Mouse (Mus musculus) CH12.LX (cell line): ENCODE measurements at regions not wholly inside any gene's neighbourhood (a gene's known extent, or its start where the extent isn't known, plus 50 kb on each side); places are given as distances from the start of the nearest gene placed in this dataset.

Experiments
- DNase-seq: peaks from one replicate; pipeline ENCODE4 v3.0.0-alpha.2; 2013; ENCODE audit errors: extremely low read depth
- H3K27ac ChIP-seq: 2 replicates; pipeline ENCODE4 v1.5.1; 2012; ENCODE audit warnings: low read depth, mild to moderate bottlenecking, control low read depth, moderate library complexity; ENCODE audit not compliant: insufficient read depth
- H3K27me3 ChIP-seq: replicated peaks from 2 replicates; pipeline ENCODE3; 2012; ENCODE audit warnings: inconsistent platforms
- H3K36me3 ChIP-seq, 2 experiments: replicated peaks in 1 of 2; 2 replicates each; pipeline versions ENCODE3 to v1.6.1; 2012; ENCODE audit warnings: inconsistent platforms in 1 of 2, low read length in 1 of 2, mild to moderate bottlenecking in 1 of 2, mixed read lengths in 1 of 2, moderate library complexity in 1 of 2; ENCODE audit not compliant: control insufficient read depth in 1 of 2, insufficient read depth in 1 of 2
- H3K4me1 ChIP-seq, 2 experiments: 2 replicates each; pipeline ENCODE4 v1.6.1; 2012; ENCODE audit warnings: inconsistent platforms in 1 of 2, moderate library complexity in 1 of 2; ENCODE audit not compliant: insufficient read depth in 2 of 2, control insufficient read depth in 1 of 2
- H3K4me2 ChIP-seq: 2 replicates; pipeline ENCODE4 v1.6.1; 2012; ENCODE audit warnings: low read depth, mild to moderate bottlenecking, control low read depth; ENCODE audit not compliant: poor library complexity, insufficient read depth, severe bottlenecking
- H3K4me3 ChIP-seq, 3 experiments: fragments of 150-350 bp in 1 of 3; sonication (generic) in 1 of 3; replicated peaks in 1 of 3; 2 replicates each; pipeline versions ENCODE3 to v1.5.1; 2011 to 2012; ENCODE audit warnings: low read depth in 2 of 3, low read length in 2 of 3, mild to moderate bottlenecking in 2 of 3, moderate library complexity in 2 of 3, control low read depth in 1 of 3, improper control_type of control experiment in 1 of 3, inconsistent platforms in 1 of 3, mixed read lengths in 1 of 3; ENCODE audit not compliant: poor library complexity in 1 of 3
- H3K79me2 ChIP-seq: replicated peaks from 2 replicates; pipeline ENCODE4 v1.6.1; 2012; ENCODE audit warnings: mild to moderate bottlenecking, moderate library complexity; ENCODE audit not compliant: control insufficient read depth, poor library complexity, insufficient read depth, severe bottlenecking; ENCODE audit errors: extremely low read depth
- H3K9ac ChIP-seq: 2 replicates; pipeline ENCODE4 v1.6.1; 2012; ENCODE audit warnings: low read depth, mild to moderate bottlenecking, control low read depth, moderate library complexity; ENCODE audit not compliant: insufficient read depth
- H3K9me3 ChIP-seq: replicated peaks from 2 replicates; pipeline ENCODE3; 2012; ENCODE audit warnings: low read length, inconsistent platforms, mixed read lengths
- BHLHE40 ChIP-seq: IDR thresholded peaks from 2 replicates; pipeline ENCODE4 v1.6.1; 2011; ENCODE audit warnings: mild to moderate bottlenecking, low read depth, low read length, improper control_type of control experiment
- CTCF ChIP-seq, 2 experiments: IDR thresholded peaks in 1 of 2; conservative IDR thresholded peaks in 1 of 2; 2 replicates each; pipeline ENCODE4 v1.5.1; 2011 to 2012; ENCODE audit warnings: low read depth in 2 of 2, low read length in 2 of 2, improper control_type of control experiment in 1 of 2, inconsistent platforms in 1 of 2, mild to moderate bottlenecking in 1 of 2, moderate library complexity in 1 of 2
- E2F4 ChIP-seq: IDR thresholded peaks from 2 replicates; pipeline ENCODE4 v1.6.1; 2011; ENCODE audit warnings: low read depth, low read length, improper control_type of control experiment; ENCODE audit not compliant: insufficient replicate concordance
- ETS1 ChIP-seq: conservative IDR thresholded peaks from 2 replicates; pipeline ENCODE4 v1.6.1; 2012; ENCODE audit warnings: low read depth, mild to moderate bottlenecking, inconsistent platforms, low read length, improper control_type of control experiment, moderate library complexity
- HCFC1 ChIP-seq: IDR thresholded peaks from 2 replicates; pipeline ENCODE4 v1.6.1; 2012; ENCODE audit warnings: low read depth, mild to moderate bottlenecking, inconsistent platforms, low read length, improper control_type of control experiment
- JUN ChIP-seq: IDR thresholded peaks from 2 replicates; pipeline ENCODE4 v1.6.1; 2011; ENCODE audit warnings: low read depth, mild to moderate bottlenecking, low read length, improper control_type of control experiment, moderate library complexity; ENCODE audit not compliant: insufficient read depth
- JUND ChIP-seq: conservative IDR thresholded peaks from 2 replicates; pipeline ENCODE4 v1.6.1; 2011; ENCODE audit warnings: low read depth, low read length, improper control_type of control experiment
- KAT2A ChIP-seq: IDR thresholded peaks from 2 replicates; pipeline ENCODE4 v1.6.1; 2012; ENCODE audit warnings: low read length, improper control_type of control experiment, inconsistent platforms; ENCODE audit not compliant: insufficient replicate concordance
- MAFK ChIP-seq: IDR thresholded peaks from 2 replicates; pipeline ENCODE4 v1.6.1; 2011; ENCODE audit warnings: low read length, improper control_type of control experiment; ENCODE audit not compliant: insufficient replicate concordance
- MAZ ChIP-seq: IDR thresholded peaks from 2 replicates; pipeline ENCODE4 v1.6.1; 2012; ENCODE audit warnings: low read depth, mild to moderate bottlenecking, inconsistent platforms, low read length, improper control_type of control experiment, moderate library complexity
- NELFE ChIP-seq: IDR thresholded peaks from 2 replicates; pipeline ENCODE4 v1.6.1; 2011; ENCODE audit warnings: low read depth, low read length, improper control_type of control experiment
- PAX5 ChIP-seq: IDR thresholded peaks from 2 replicates; pipeline ENCODE4 v1.6.1; 2012; ENCODE audit warnings: low read length, inconsistent platforms, mixed read lengths
- POLR2A ChIP-seq: IDR thresholded peaks from 2 replicates; pipeline ENCODE4 v1.6.1; 2011; ENCODE audit warnings: low read depth, mild to moderate bottlenecking, improper control_type of control experiment, low read length
- RAD21 ChIP-seq: IDR thresholded peaks from 2 replicates; pipeline ENCODE4 v1.6.1; 2011; ENCODE audit warnings: low read depth, mild to moderate bottlenecking, low read length, improper control_type of control experiment, moderate library complexity
- RCOR1 ChIP-seq: conservative IDR thresholded peaks from 2 replicates; pipeline ENCODE4 v1.6.1; 2012; ENCODE audit warnings: low read depth, mild to moderate bottlenecking, inconsistent platforms, low read length, improper control_type of control experiment
- SIN3A ChIP-seq: IDR thresholded peaks from 2 replicates; pipeline ENCODE4 v1.6.1; 2012; ENCODE audit warnings: low read length, improper control_type of control experiment, inconsistent platforms
- SMC3 ChIP-seq: IDR thresholded peaks from 2 replicates; pipeline ENCODE4 v1.6.1; 2011; ENCODE audit warnings: low read depth, low read length, improper control_type of control experiment
- UBTF ChIP-seq: IDR thresholded peaks from 2 replicates; pipeline ENCODE4 v1.6.1; 2012; ENCODE audit warnings: low read depth, mild to moderate bottlenecking, inconsistent platforms, low read length, improper control_type of control experiment, moderate library complexity
- ZC3H11A ChIP-seq: IDR thresholded peaks from 2 replicates; pipeline ENCODE4 v1.6.1; 2012; ENCODE audit warnings: low read depth, mild to moderate bottlenecking, inconsistent platforms, low read length, improper control_type of control experiment
- ZMIZ1 ChIP-seq: IDR thresholded peaks from 2 replicates; pipeline ENCODE4 v1.6.1; 2012; ENCODE audit warnings: low read depth, mild to moderate bottlenecking, inconsistent platforms, low read length, improper control_type of control experiment
- dilution Hi-C: fragments of 300-500 bp; cut with MboI; formaldehyde crosslinking; loops from 2 replicates; pipeline ENCODE4 v1.14.3; 2020; ENCODE audit warnings: low sequenced_read_pairs; ENCODE audit not compliant: extremely low pct_unique_long_range_greater_than_20kb, extremely low pct_ligation_motif_present
- in situ Hi-C: fragments of 300-500 bp; cut with MboI; formaldehyde crosslinking; loops from 3 replicates; pipeline ENCODE4 v1.14.3; 2019; ENCODE audit warnings: low sequenced_read_pairs, low pct_ligation_motif_present, low pct_unique_long_range_greater_than_20kb, mixed read lengths

GRCm38 (mm10) chr16:7666096-7666495, 758.8 kb downstream of the Tmem114 start:
- Histone ChIP-seq H3K4me2 (no peak overlapping the region), H3K79me2 (no peaks in the 10 kb centered on the region), H3K27ac (no peak overlapping the region), H3K4me3 (no peak overlapping the region), H3K36me3 (no peaks in the 10 kb centered on the region), H3K9ac (no peak overlapping the region), H3K9me3 (peaks cover 80% of the 10 kb centered on the region), H3K4me1 (no peaks in the 10 kb centered on the region), H3K27me3 (no peaks in the 10 kb centered on the region)
- TF ChIP-seq MAZ = no peak
- no peak for TF ChIP-seq E2F4
- no peak for TF ChIP-seq POLR2A
- TF ChIP-seq ZMIZ1 = no peak
- TF ChIP-seq ETS1 = no peak
- TF ChIP-seq NELFE = no peak
- TF ChIP-seq RAD21 = no peak
- no peak for TF ChIP-seq JUN
- TF ChIP-seq BHLHE40 = no peak
- TF ChIP-seq PAX5 = no peak
- TF ChIP-seq JUND = no peak
- dilution Hi-C loops (no loop called here), in situ Hi-C loops (no loop called here)
- no peak for DNase-seq

GRCm38 (mm10) chr16:7658133-7658532, 766.8 kb downstream of the Tmem114 start:
- Histone ChIP-seq H3K27ac (no peak overlapping the region), H3K79me2 (no peaks in the 10 kb centered on the region), H3K4me3 (no peak overlapping the region), H3K4me1 (no peaks in the 10 kb centered on the region), H3K9ac (no peak overlapping the region), H3K27me3 (no peaks in the 10 kb centered on the region), H3K36me3 (no peaks in the 10 kb centered on the region), H3K4me2 (no peak overlapping the region), H3K9me3 (peaks cover 77% of the 10 kb centered on the region)
- dilution Hi-C loops (no loop called here), in situ Hi-C loops (no loop called here)
- DNase-seq = no peak
- TF ChIP-seq UBTF (no peak), HCFC1 (no peak), BHLHE40 (no peak), ZMIZ1 (no peak), JUND (no peak), MAFK (no peak), ZC3H11A (no peak), CTCF (conservative IDR thresholded peaks at IDR 0.05 in 1 of 2, IDR thresholded peaks at IDR 0.05 in 1 of 2; ENCODE audit: low read depth in 2 of 2, low read length in 2 of 2) (no peak), SMC3 (no peak), KAT2A (no peak), SIN3A (no peak), POLR2A (no peak), RCOR1 (no peak)
